Mouse (Mus musculus) cerebellum, postnatal 36 days (tissue): ENCODE measurements around the gene Maats1.

ENCODE experiments used
- DNase-seq, 2 experiments: peaks; one replicate each; pipeline ENCODE4 v3.0.0; 2021 to 2022; ENCODE audit warnings: mixed read lengths in 2 of 2

Maats1 gene

GRCm38 (mm10) chr16:38341396-38342324 lies at the start of gene Maats1:
Gene Maats1 (minus strand): TSS chr16:38342143.
- DNase-seq, result peak; percentile 57 to 63

GRCm38 (mm10) chr16:38390322-38390721 lies 48.4 kb upstream of the Maats1 start:
- no peak for DNase-seq

GRCm38 (mm10) chr16:38389284-38389893 lies 47.4 kb upstream of the Maats1 start:
- no peak for DNase-seq

- no peak for DNase-seq
Observed at GRCm38 (mm10) chr16:38388757-38389156, 46.8 kb upstream of the Maats1 start.

GRCm38 (mm10) chr16:38387389-38387788 lies 45.4 kb upstream of the Maats1 start:
- no peak for DNase-seq

- DNase-seq, result no peak
Observed at GRCm38 (mm10) chr16:38385700-38386099, 43.8 kb upstream of the Maats1 start.

- no peak for DNase-seq
Observed at GRCm38 (mm10) chr16:38385184-38385634, 43.3 kb upstream of the Maats1 start.

- no peak for DNase-seq
Observed at GRCm38 (mm10) chr16:38383683-38384082, 41.7 kb upstream of the Maats1 start.

- DNase-seq, result no peak
Observed at GRCm38 (mm10) chr16:38379926-38380325, 38.0 kb upstream of the Maats1 start.

GRCm38 (mm10) chr16:38379493-38379892 lies 37.5 kb upstream of the Maats1 start:
- DNase-seq, result no peak

GRCm38 (mm10) chr16:38379088-38379487 lies 37.1 kb upstream of the Maats1 start:
- no peak for DNase-seq

GRCm38 (mm10) chr16:38378591-38378990 lies 36.6 kb upstream of the Maats1 start:
- DNase-seq, result no peak

GRCm38 (mm10) chr16:38377546-38377945 lies 35.6 kb upstream of the Maats1 start:
- DNase-seq, result no peak

- DNase-seq, result no peak
Observed at GRCm38 (mm10) chr16:38376841-38377249, 34.9 kb upstream of the Maats1 start.

GRCm38 (mm10) chr16:38376163-38376840 lies 34.4 kb upstream of the Maats1 start:
- DNase-seq, result peak; percentile 58 to 69

GRCm38 (mm10) chr16:38375182-38375581 lies 33.2 kb upstream of the Maats1 start:
- DNase-seq, result no peak

- DNase-seq, result no peak
Observed at GRCm38 (mm10) chr16:38374379-38375140, 32.6 kb upstream of the Maats1 start.

- DNase-seq, result no peak
Observed at GRCm38 (mm10) chr16:38373941-38374340, 32.0 kb upstream of the Maats1 start.

- no peak for DNase-seq
Observed at GRCm38 (mm10) chr16:38373439-38373838, 31.5 kb upstream of the Maats1 start.

- no peak for DNase-seq
Observed at GRCm38 (mm10) chr16:38372876-38373275, 30.9 kb upstream of the Maats1 start.

GRCm38 (mm10) chr16:38371705-38372296 lies 29.9 kb upstream of the Maats1 start:
- no peak for DNase-seq
